Mouse (Mus musculus): ENCODE measurements around the gene Aqp12.

GRCm38 (mm10) chr1:92958999-92959398 lies 47.1 kb upstream of the Aqp12 start:
- no peak for TF ChIP-seq CTCF (conservative IDR thresholded peaks at IDR 0.05 in 1 of 2, IDR thresholded peaks at IDR 0.05 in 1 of 2; ENCODE audit: low read depth in 2 of 2, low read length in 2 of 2)
- TF ChIP-seq E2F4 (IDR thresholded peaks at IDR 0.05; ENCODE audit: insufficient replicate concordance, low read depth, low read length), result no peak
- TF ChIP-seq MAX (IDR thresholded peaks at IDR 0.05; ENCODE audit: low read length), result no peak
- TF ChIP-seq NELFE (IDR thresholded peaks at IDR 0.05; ENCODE audit: low read depth, low read length), result no peak
- TF ChIP-seq JUND (conservative IDR thresholded peaks at IDR 0.05; ENCODE audit: low read depth, low read length), result no peak
- no peak for TF ChIP-seq USF2 (conservative IDR thresholded peaks at IDR 0.05; ENCODE audit: low read depth, low read length)
- TF ChIP-seq MAFK (IDR thresholded peaks at IDR 0.05; ENCODE audit: insufficient replicate concordance, low read length), result no peak
- TF ChIP-seq ZC3H11A (IDR thresholded peaks at IDR 0.05; ENCODE audit: low read depth, low read length), result no peak
- no peak for TF ChIP-seq POLR2A (IDR thresholded peaks at IDR 0.05; ENCODE audit: low read depth, low read length)

All from CH12.LX (cell line).